Mouse (Mus musculus): ENCODE results near the gene Ptpru.

DNA sequence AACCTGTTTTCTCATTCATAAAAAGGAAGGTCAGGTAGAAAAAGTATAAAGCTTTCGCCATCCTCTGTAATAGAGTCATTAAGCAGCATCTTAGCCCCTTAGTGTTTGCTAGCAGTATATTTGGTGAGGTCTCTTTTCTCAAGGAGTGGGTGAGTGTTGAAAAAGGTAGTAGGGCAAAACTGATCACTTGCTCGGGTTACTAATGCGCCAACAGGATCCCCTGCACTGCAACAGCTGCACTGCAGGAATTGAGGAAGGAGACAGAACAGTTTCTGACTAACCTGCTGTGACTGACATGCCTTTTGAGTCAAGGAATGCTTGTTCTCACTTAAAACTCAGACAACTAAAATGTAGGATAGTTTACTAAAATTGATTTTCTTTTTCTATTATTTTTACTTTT is 37.2 kb upstream of the Ptpru start:
- TF ChIP-seq CTCF (IDR thresholded peaks at IDR 0.05; ENCODE audit: low read depth) (no peak), EP300 (IDR thresholded peaks at IDR 0.05; ENCODE audit: low read depth) (no peak)
